Mouse (Mus musculus): Measurements from ENCODE around the gene Slc22a14.

GRCm38 (mm10) chr9:119192202-119192990, 173.0 kb downstream of the Slc22a14 start:
- TF ChIP-seq CTCF (IDR thresholded peaks at IDR 0.05; ENCODE audit: low read depth) (peak; percentile 81), EP300 (optimal IDR thresholded peaks at IDR 0.05) (no peak)
